Mouse (Mus musculus) gastrocnemius, adult 18-20 months (tissue): ENCODE data around the gene Arid1b. TPM values are rescaled to one million over a fixed set of nuclear protein-coding genes. Genes with fewer than 3 reads are reported as not detected.

Experiments used
- DNase-seq: peaks from one replicate; pipeline ENCODE4 v3.0.0; 2021; ENCODE audit warnings: low spot score
- total RNA-seq, 2 experiments: library from RNA; stranded (reverse); gene quantifications; 2 replicates each; pipeline ENCODE4 v1.2.3; 2021

The Arid1b gene
- total RNA-seq, 2 experiments from 2014 or later: 35.4 to 37.0 TPM

- no peak for DNase-seq
Measured at GRCm38 (mm10) chr17:5180925-5181324, 186.8 kb downstream of the Arid1b start.

GRCm38 (mm10) chr17:5182493-5182892, 188.4 kb downstream of the Arid1b start:
- no peak for DNase-seq

DNA sequence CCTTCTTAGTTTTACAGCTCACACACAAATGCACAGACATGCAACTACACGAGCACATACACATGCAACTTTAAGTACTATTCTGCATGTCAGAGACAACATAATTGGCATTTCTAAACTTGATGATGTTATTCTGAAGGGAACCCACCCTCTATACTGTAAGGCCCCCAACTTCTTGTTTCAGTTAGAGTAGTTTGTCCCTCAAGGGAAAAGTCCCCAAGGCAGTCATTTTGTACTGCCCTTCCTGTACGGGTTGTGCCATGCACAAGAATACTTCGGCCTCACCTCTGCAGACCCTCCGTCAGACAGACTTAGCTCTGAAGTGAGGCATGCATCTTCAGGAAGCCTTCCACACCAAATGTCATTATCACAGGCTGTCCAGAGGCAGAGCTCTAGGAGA, 191.4 kb downstream of the Arid1b start:
- DNase-seq: no peak

- no peak for DNase-seq
Measured at GRCm38 (mm10) chr17:5187546-5187945, 193.4 kb downstream of the Arid1b start.

DNA sequence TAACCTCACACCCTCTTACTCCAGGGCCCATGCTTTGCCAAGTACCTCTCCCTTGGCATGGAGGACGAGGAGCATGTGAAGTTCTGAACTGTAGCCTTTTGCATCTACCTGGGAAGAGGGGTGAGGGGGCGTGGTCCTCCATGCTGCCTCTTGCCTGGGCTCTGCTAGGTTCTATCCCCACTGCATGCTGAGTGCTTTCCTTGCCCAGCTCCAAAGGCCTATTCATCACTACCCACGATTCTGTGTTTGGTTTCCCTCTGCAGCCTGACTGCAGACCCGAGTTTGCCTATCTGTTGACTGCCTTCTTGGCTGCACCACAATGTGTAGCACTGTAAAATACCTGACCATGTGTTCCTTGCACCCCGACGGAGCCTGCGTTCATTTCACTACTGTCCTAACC, 194.3 kb downstream of the Arid1b start:
- no peak for DNase-seq

GRCm38 (mm10) chr17:5189551-5190351, 195.6 kb downstream of the Arid1b start:
- DNase-seq: peak; percentile 98

- DNase-seq: no peak
Measured at GRCm38 (mm10) chr17:5190367-5190766, 196.2 kb downstream of the Arid1b start.

GRCm38 (mm10) chr17:5194157-5194916, 200.2 kb downstream of the Arid1b start:
- no peak for DNase-seq

GRCm38 (mm10) chr17:5195397-5195796, 201.3 kb downstream of the Arid1b start:
- no peak for DNase-seq

GRCm38 (mm10) chr17:5196005-5196404, 201.9 kb downstream of the Arid1b start:
- DNase-seq: no peak

DNA sequence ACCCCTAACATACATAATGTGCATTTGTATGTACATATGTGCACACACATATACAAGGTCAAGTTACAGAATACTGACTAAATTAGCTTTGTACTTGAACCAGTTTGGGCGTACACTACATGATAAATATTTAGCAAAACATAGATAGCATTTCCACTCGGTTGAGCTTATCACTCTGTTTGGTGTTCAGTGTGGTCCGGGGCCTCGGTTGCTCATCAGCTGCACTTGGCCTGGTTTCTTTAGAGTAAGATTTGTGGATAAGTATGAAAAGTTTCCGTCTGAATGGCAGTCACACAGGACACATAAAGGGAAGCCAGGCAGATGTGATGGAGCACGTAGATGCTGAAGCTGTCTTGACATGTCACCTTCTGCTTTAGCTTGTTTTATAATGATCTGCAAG, 202.4 kb downstream of the Arid1b start:
- DNase-seq: no peak

GRCm38 (mm10) chr17:5197083-5197482, 203.0 kb downstream of the Arid1b start:
- no peak for DNase-seq

DNA sequence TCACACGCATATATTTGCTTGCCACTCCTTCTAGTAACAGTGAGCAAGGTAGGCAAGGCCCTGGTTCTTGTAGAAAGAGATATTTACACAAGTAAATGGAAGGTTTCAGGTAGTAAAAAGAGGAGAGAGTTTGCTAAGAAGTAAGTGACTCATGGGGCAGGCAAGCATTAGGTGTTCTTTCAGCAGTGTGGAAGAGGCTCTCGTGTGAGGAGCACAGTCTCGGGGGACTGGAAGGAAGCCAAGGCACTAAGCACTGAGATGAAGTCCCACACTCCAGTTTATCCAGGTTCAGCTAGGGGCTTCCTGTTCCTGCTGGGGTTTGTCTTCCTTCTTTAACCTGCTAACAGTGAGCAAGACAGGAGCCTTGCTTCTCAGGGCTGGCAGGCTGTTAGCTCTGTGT, 203.6 kb downstream of the Arid1b start:
- no peak for DNase-seq

- no peak for DNase-seq
Measured at GRCm38 (mm10) chr17:5198252-5198651, 204.1 kb downstream of the Arid1b start.

GRCm38 (mm10) chr17:5198811-5199210, 204.7 kb downstream of the Arid1b start:
- DNase-seq: no peak

GRCm38 (mm10) chr17:5200638-5201037, 206.5 kb downstream of the Arid1b start:
- DNase-seq: no peak

DNA sequence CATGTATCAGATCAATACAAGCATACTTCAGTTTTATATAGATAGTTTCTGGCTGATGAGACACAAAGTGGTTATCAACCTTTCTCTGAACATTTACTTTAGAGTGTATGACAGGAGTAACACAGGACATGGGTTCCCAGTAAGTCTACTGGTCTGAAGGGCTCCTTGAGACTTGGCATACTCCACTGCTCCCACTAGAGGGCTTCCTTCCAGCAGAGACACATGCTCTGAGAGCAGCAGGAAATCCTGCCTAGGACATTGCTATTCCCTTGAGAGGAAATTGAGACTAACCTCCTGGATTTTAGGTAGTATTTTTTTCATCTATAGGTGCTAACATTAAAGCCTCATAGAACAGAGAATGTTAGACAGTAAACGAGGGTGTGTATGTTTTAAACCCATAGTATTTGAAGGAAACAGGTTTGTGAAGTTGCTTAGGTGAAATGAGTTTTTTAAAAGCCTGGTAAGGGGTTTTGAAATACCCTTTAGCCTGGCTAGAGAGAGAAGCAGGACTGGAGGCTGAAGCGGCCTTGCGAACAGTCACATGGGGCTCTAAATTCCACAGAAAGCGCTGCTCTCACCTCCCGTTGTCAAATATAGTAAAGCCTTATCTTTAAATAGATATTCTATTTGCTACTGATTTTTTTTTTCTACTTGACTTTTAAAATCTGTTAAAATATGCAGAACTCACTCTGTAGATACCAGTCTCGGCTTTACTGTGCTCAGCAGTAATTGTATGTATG, 207.9 kb downstream of the Arid1b start:
- peak; percentile 77 for DNase-seq

GRCm38 (mm10) chr17:5202756-5203155, 208.6 kb downstream of the Arid1b start:
- DNase-seq: no peak

- no peak for DNase-seq
Measured at GRCm38 (mm10) chr17:5203346-5204102, 209.4 kb downstream of the Arid1b start.

- no peak for DNase-seq
Measured at GRCm38 (mm10) chr17:5204103-5204665, 210.1 kb downstream of the Arid1b start.

- no peak for DNase-seq
Measured at GRCm38 (mm10) chr17:5205163-5205581, 211.0 kb downstream of the Arid1b start.
